Mouse (Mus musculus) CH12.LX (cell line): ENCODE results near the gene Ap2a1. TPM values are rescaled to one million over a fixed set of nuclear protein-coding genes. Genes with fewer than 3 reads are reported as not detected.

Source experiments
- DNase-seq: peaks from one replicate; pipeline ENCODE4 v3.0.0-alpha.2; 2013; ENCODE audit errors: extremely low read depth
- H3K27ac ChIP-seq: 2 replicates; pipeline ENCODE4 v1.5.1; 2012; ENCODE audit warnings: low read depth, mild to moderate bottlenecking, control low read depth, moderate library complexity; ENCODE audit not compliant: insufficient read depth
- H3K27me3 ChIP-seq: replicated peaks from 2 replicates; pipeline ENCODE3; 2012; ENCODE audit warnings: inconsistent platforms
- H3K36me3 ChIP-seq, 2 experiments: replicated peaks in 1 of 2; 2 replicates each; pipeline versions ENCODE3 to v1.6.1; 2012; ENCODE audit warnings: inconsistent platforms in 1 of 2, low read length in 1 of 2, mild to moderate bottlenecking in 1 of 2, mixed read lengths in 1 of 2, moderate library complexity in 1 of 2; ENCODE audit not compliant: control insufficient read depth in 1 of 2, insufficient read depth in 1 of 2
- H3K4me1 ChIP-seq, 2 experiments: 2 replicates each; pipeline ENCODE4 v1.6.1; 2012; ENCODE audit warnings: inconsistent platforms in 1 of 2, moderate library complexity in 1 of 2; ENCODE audit not compliant: insufficient read depth in 2 of 2, control insufficient read depth in 1 of 2
- H3K4me2 ChIP-seq: 2 replicates; pipeline ENCODE4 v1.6.1; 2012; ENCODE audit warnings: low read depth, mild to moderate bottlenecking, control low read depth; ENCODE audit not compliant: poor library complexity, insufficient read depth, severe bottlenecking
- H3K4me3 ChIP-seq, 3 experiments: fragments of 150-350 bp in 1 of 3; sonication (generic) in 1 of 3; replicated peaks in 1 of 3; 2 replicates each; pipeline versions ENCODE3 to v1.5.1; 2011 to 2012; ENCODE audit warnings: low read depth in 2 of 3, low read length in 2 of 3, mild to moderate bottlenecking in 2 of 3, moderate library complexity in 2 of 3, control low read depth in 1 of 3, improper control_type of control experiment in 1 of 3, inconsistent platforms in 1 of 3, mixed read lengths in 1 of 3; ENCODE audit not compliant: poor library complexity in 1 of 3
- H3K79me2 ChIP-seq: replicated peaks from 2 replicates; pipeline ENCODE4 v1.6.1; 2012; ENCODE audit warnings: mild to moderate bottlenecking, moderate library complexity; ENCODE audit not compliant: control insufficient read depth, poor library complexity, insufficient read depth, severe bottlenecking; ENCODE audit errors: extremely low read depth
- H3K9ac ChIP-seq: 2 replicates; pipeline ENCODE4 v1.6.1; 2012; ENCODE audit warnings: low read depth, mild to moderate bottlenecking, control low read depth, moderate library complexity; ENCODE audit not compliant: insufficient read depth
- H3K9me3 ChIP-seq: replicated peaks from 2 replicates; pipeline ENCODE3; 2012; ENCODE audit warnings: low read length, inconsistent platforms, mixed read lengths
- CHD1 ChIP-seq: IDR thresholded peaks from 2 replicates; pipeline ENCODE4 v1.6.1; 2012; ENCODE audit warnings: low read depth, low read length, improper control_type of control experiment, inconsistent platforms
- CHD2 ChIP-seq: IDR thresholded peaks from 2 replicates; pipeline ENCODE4 v1.6.1; 2011; ENCODE audit warnings: low read length, improper control_type of control experiment
- CTCF ChIP-seq, 2 experiments: IDR thresholded peaks in 1 of 2; conservative IDR thresholded peaks in 1 of 2; 2 replicates each; pipeline ENCODE4 v1.5.1; 2011 to 2012; ENCODE audit warnings: low read depth in 2 of 2, low read length in 2 of 2, improper control_type of control experiment in 1 of 2, inconsistent platforms in 1 of 2, mild to moderate bottlenecking in 1 of 2, moderate library complexity in 1 of 2
- E2F4 ChIP-seq: IDR thresholded peaks from 2 replicates; pipeline ENCODE4 v1.6.1; 2011; ENCODE audit warnings: low read depth, low read length, improper control_type of control experiment; ENCODE audit not compliant: insufficient replicate concordance
- EP300 ChIP-seq: IDR thresholded peaks from 2 replicates; pipeline ENCODE4 v1.6.1; 2011; ENCODE audit warnings: low read length, improper control_type of control experiment
- ETS1 ChIP-seq: conservative IDR thresholded peaks from 2 replicates; pipeline ENCODE4 v1.6.1; 2012; ENCODE audit warnings: low read depth, mild to moderate bottlenecking, inconsistent platforms, low read length, improper control_type of control experiment, moderate library complexity
- HCFC1 ChIP-seq: IDR thresholded peaks from 2 replicates; pipeline ENCODE4 v1.6.1; 2012; ENCODE audit warnings: low read depth, mild to moderate bottlenecking, inconsistent platforms, low read length, improper control_type of control experiment
- JUND ChIP-seq: conservative IDR thresholded peaks from 2 replicates; pipeline ENCODE4 v1.6.1; 2011; ENCODE audit warnings: low read depth, low read length, improper control_type of control experiment
- KAT2A ChIP-seq: IDR thresholded peaks from 2 replicates; pipeline ENCODE4 v1.6.1; 2012; ENCODE audit warnings: low read length, improper control_type of control experiment, inconsistent platforms; ENCODE audit not compliant: insufficient replicate concordance
- MAX ChIP-seq: IDR thresholded peaks from 2 replicates; pipeline ENCODE4 v1.6.1; 2011; ENCODE audit warnings: low read length, improper control_type of control experiment
- MXI1 ChIP-seq: IDR thresholded peaks from 2 replicates; pipeline ENCODE4 v1.6.1; 2011; ENCODE audit warnings: mild to moderate bottlenecking, low read depth, low read length, improper control_type of control experiment
- MYC ChIP-seq: IDR thresholded peaks from 2 replicates; pipeline ENCODE4 v1.6.1; 2011; ENCODE audit warnings: low read depth, mild to moderate bottlenecking, improper control_type of control experiment, low read length
- NRF1 ChIP-seq: IDR thresholded peaks from 2 replicates; pipeline ENCODE4 v1.6.1; 2014; ENCODE audit warnings: low read depth, mild to moderate bottlenecking, inconsistent platforms, low read length, improper control_type of control experiment, moderate library complexity
- PAX5 ChIP-seq: IDR thresholded peaks from 2 replicates; pipeline ENCODE4 v1.6.1; 2012; ENCODE audit warnings: low read length, inconsistent platforms, mixed read lengths
- POLR2AphosphoS2 ChIP-seq: IDR thresholded peaks from 2 replicates; pipeline ENCODE4 v1.6.1; 2011; ENCODE audit warnings: low read depth, low read length, improper control_type of control experiment
- RAD21 ChIP-seq: IDR thresholded peaks from 2 replicates; pipeline ENCODE4 v1.6.1; 2011; ENCODE audit warnings: low read depth, mild to moderate bottlenecking, low read length, improper control_type of control experiment, moderate library complexity
- RCOR1 ChIP-seq: conservative IDR thresholded peaks from 2 replicates; pipeline ENCODE4 v1.6.1; 2012; ENCODE audit warnings: low read depth, mild to moderate bottlenecking, inconsistent platforms, low read length, improper control_type of control experiment
- SIN3A ChIP-seq: IDR thresholded peaks from 2 replicates; pipeline ENCODE4 v1.6.1; 2012; ENCODE audit warnings: low read length, improper control_type of control experiment, inconsistent platforms
- TBP ChIP-seq: conservative IDR thresholded peaks from 2 replicates; pipeline ENCODE4 v1.6.1; 2011; ENCODE audit warnings: low read depth, low read length, improper control_type of control experiment
- USF2 ChIP-seq: conservative IDR thresholded peaks from 2 replicates; pipeline ENCODE4 v1.6.1; 2011; ENCODE audit warnings: low read depth, low read length, improper control_type of control experiment
- ZC3H11A ChIP-seq: IDR thresholded peaks from 2 replicates; pipeline ENCODE4 v1.6.1; 2012; ENCODE audit warnings: low read depth, mild to moderate bottlenecking, inconsistent platforms, low read length, improper control_type of control experiment
- ZKSCAN1 ChIP-seq: IDR thresholded peaks from 2 replicates; pipeline ENCODE4 v1.6.1; 2012; ENCODE audit warnings: low read depth, inconsistent platforms, low read length, improper control_type of control experiment, borderline replicate concordance
- ZNF384 ChIP-seq: IDR thresholded peaks from 2 replicates; pipeline ENCODE4 v1.6.1; 2012; ENCODE audit warnings: low read depth, low read length, improper control_type of control experiment, inconsistent platforms
- dilution Hi-C: fragments of 300-500 bp; cut with MboI; formaldehyde crosslinking; loops from 2 replicates; pipeline ENCODE4 v1.14.3; 2020; ENCODE audit warnings: low sequenced_read_pairs; ENCODE audit not compliant: extremely low pct_unique_long_range_greater_than_20kb, extremely low pct_ligation_motif_present
- in situ Hi-C: fragments of 300-500 bp; cut with MboI; formaldehyde crosslinking; loops from 3 replicates; pipeline ENCODE4 v1.14.3; 2019; ENCODE audit warnings: low sequenced_read_pairs, low pct_ligation_motif_present, low pct_unique_long_range_greater_than_20kb, mixed read lengths
- polyA plus RNA-seq: library from polyadenylated mRNA; unstranded; fragments of >175 nt; gene quantifications from 2 replicates; pipeline ENCODE4 v1.2.1, GENCODE M21; 2012; ENCODE audit warnings: low read depth; ENCODE audit not compliant: insufficient read length
- total RNA-seq, 2 experiments: library from RNA; depleted of rRNA; stranded (reverse); fragments of 300-350 nt in 1 of 2; fragments of >200 nt in 1 of 2; gene quantifications; 2 replicates each; pipeline ENCODE4 v1.2.3; 2012 to 2014

Ap2a1 gene
- total and polyA plus RNA-seq, 3 experiments, result 35.7 to 61.1 (median 56.3) TPM

DNA sequence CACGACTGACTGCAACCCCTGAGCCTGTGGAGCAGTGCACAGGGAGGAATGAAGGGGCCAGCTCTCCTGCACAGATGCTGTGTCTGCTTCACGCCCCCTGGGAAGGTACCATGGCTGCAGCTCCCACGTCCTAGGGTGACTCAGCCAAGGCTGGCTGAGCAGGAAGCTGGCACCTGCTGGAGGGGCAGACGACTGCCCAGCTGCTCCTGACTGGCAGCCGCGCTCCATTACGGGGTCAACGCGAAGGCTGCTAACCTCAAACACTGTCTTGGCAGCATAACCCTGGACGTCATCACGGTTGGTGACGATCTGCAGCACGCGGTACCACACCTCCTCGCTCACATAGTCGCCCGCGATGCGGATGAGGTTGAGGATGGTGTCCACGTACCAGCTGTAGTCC lies 23.9 kb downstream of the Ap2a1 start:
- Histone ChIP-seq H3K9ac (no peak overlapping the region), H3K36me3 (peaks cover 94 to 100% of the 10 kb centered on the region in 2 experiments), H3K4me2 (no peak overlapping the region), H3K4me1 (peaks cover 0 to 31% of the 10 kb centered on the region in 2 experiments; a peak in 2 of 4 replicates), H3K27me3 (no peaks in the 10 kb centered on the region), H3K79me2 (no peaks in the 10 kb centered on the region), H3K27ac (no peak overlapping the region), H3K9me3 (no peaks in the 10 kb centered on the region), H3K4me3 (no peak overlapping the region)
- dilution Hi-C loops, result no loop called here
- DNase-seq, result no peak
- in situ Hi-C loops, result no loop called here
- TF ChIP-seq CHD2 (no peak), MYC (no peak), PAX5 (no peak), HCFC1 (no peak), POLR2AphosphoS2 (no peak)

DNA sequence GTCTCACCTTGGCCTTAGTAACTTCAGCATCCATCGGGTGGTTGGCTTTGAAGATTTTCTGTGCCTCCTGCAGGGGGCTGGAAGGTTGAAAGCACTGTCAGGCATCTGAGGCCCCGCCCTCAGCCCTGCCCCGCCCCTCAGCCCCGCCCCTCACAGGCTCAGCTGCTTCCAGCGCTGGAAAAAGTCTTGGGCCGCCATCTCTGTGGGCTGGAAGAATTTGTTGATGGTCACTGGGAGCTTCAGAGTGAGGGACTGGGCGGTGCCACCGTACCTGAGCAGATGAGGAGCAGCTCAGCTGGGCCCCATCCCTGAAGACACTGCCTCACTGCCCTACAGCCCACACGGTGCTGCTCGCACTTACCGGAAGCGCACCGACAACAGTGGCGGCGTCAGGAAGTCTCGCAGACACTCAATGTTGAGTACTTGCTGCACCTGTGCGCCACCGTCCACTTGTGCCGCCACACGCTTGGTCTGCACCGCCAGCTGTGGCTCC lies 28.0 kb downstream of the Ap2a1 start:
- H3K9me3 ChIP-seq, result no peaks in the 10 kb centered on the region
- no peak overlapping the region for H3K9ac ChIP-seq
- no peaks in the 10 kb centered on the region for H3K79me2 ChIP-seq
- H3K36me3 ChIP-seq, result peaks cover 71 to 84% of the 10 kb centered on the region in 2 experiments
- peak; percentile 44 for DNase-seq
- no peak overlapping the region for H3K27ac ChIP-seq
- TF ChIP-seq TBP (no peak), CHD1 (no peak), MXI1 (no peak), ZKSCAN1 (no peak), JUND (no peak), NRF1 (no peak), RAD21 (no peak), USF2 (no peak), MAX (no peak), CTCF (conservative IDR thresholded peaks at IDR 0.05 in 1 of 2, IDR thresholded peaks at IDR 0.05 in 1 of 2; ENCODE audit: low read depth in 2 of 2, low read length in 2 of 2) (no peak), HCFC1 (no peak), ZNF384 (no peak), KAT2A (no peak), EP300 (no peak), E2F4 (no peak), SIN3A (no peak), POLR2AphosphoS2 (no peak), ZC3H11A (no peak), RCOR1 (no peak), ETS1 (no peak)
- no peak overlapping the region for H3K4me3 ChIP-seq
- dilution Hi-C loops (no loop called here), in situ Hi-C loops (no loop called here)
- peaks cover 9 to 33% of the 10 kb centered on the region in 2 experiments for H3K4me1 ChIP-seq
- H3K27me3 ChIP-seq, result no peaks in the 10 kb centered on the region
- H3K4me2 ChIP-seq, result no peak overlapping the region
